Mouse (Mus musculus) heart, postnatal 10 days (tissue): ENCODE results near the gene Fancc. TPM values are rescaled to one million over a fixed set of nuclear protein-coding genes. Genes with fewer than 3 reads are reported as not detected.
"Not testable (repeated sequence)": the region's sequence is repeated elsewhere in the genome, so short reads cannot be mapped to it uniquely, and the experiment has no call there.

Source experiments
- DNase-seq, 2 experiments: peaks; one replicate each; pipeline ENCODE4 v3.0.0; 2021
- intact Hi-C: fragments of 180-260 bp; cut with DNase I; formaldehyde crosslinking; loops from one replicate; pipeline ENCODE4 v1.15.1; 2025
- total RNA-seq, 2 experiments: library from RNA; stranded (reverse); gene quantifications; 2 replicates each; pipeline ENCODE4 v1.2.3; 2021

Gene Fancc
- total RNA-seq, 2 experiments from 2014 or later, result 7.4 to 9.6 TPM

GRCm38 (mm10) chr13:63360111-63360885, 136.8 kb downstream of the Fancc start:
- no peak for DNase-seq
- intact Hi-C loops, result no loop called here

- intact Hi-C loops, result loop anchor here (10.0 kb wide), 1 partner anchor 675 kb away; no protein-coding TSS in a partner anchor
These were observed 137.7 kb downstream of the Fancc start for GRCm38 (mm10) chr13:63359393-63359792.

DNA sequence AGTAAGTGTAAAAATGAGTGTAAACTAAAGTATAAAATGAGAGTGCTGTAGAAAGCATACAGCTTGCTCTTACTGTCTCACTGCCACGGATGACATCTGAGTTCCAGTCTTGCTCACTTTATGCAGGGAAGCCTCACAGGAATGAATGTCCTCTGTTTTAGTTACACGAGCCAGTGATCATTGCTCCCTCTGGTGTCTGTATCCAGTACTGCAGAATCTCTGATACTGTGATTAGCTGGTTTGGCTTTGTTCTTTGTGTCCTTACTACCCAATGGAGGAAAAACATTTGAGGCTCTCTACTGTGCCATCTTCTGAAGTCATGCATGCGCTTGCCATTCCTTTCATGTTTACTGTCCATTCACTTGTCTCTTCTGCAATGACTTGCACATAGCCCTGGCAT, 140.5 kb downstream of the Fancc start:
- intact Hi-C loops, result loop anchor here (10.0 kb wide), 1 partner anchor 678 kb away; no protein-coding TSS in a partner anchor
- peak; percentile 67 to 86 for DNase-seq

More at GRCm38 (mm10) chr13:63359393-63359792, 137.7 kb downstream of the Fancc start:
- DNase-seq, result no peak

GRCm38 (mm10) chr13:63356101-63356500, 141.0 kb downstream of the Fancc start:
- DNase-seq, result no peak
- intact Hi-C loops, result loop anchor here (10.0 kb wide), 1 partner anchor 679 kb away; no protein-coding TSS in a partner anchor

- DNase-seq, result not testable (repeated sequence)
- intact Hi-C loops, result loop anchor here (10.0 kb wide), 1 partner anchor 681 kb away; no protein-coding TSS in a partner anchor
These were observed 143.8 kb downstream of the Fancc start for GRCm38 (mm10) chr13:63353312-63353711.

GRCm38 (mm10) chr13:63350076-63350475, 147.0 kb downstream of the Fancc start:
- no peak for DNase-seq
- intact Hi-C loops, result loop anchor here (10.0 kb wide), 1 partner anchor 685 kb away; no protein-coding TSS in a partner anchor

DNA sequence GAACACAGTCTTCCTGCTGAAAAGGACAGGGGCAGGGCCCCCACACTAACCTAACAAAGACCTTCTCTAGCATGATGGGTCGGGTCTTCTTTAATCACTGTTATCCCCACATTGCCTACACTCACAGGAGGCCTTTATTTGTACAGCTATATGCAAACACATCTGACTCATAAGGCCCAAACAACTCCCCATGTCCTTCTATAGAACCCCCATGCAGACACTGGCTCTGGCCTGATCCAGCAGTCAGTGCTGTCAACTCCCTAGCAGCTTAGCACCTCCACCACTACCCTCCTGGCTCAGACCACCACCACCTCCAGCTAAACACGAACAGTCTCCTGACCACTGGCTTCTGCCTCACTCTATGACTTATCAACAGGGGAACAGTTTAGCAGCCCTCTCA, 149.4 kb downstream of the Fancc start:
- intact Hi-C loops, result no loop called here
- no peak for DNase-seq

DNA sequence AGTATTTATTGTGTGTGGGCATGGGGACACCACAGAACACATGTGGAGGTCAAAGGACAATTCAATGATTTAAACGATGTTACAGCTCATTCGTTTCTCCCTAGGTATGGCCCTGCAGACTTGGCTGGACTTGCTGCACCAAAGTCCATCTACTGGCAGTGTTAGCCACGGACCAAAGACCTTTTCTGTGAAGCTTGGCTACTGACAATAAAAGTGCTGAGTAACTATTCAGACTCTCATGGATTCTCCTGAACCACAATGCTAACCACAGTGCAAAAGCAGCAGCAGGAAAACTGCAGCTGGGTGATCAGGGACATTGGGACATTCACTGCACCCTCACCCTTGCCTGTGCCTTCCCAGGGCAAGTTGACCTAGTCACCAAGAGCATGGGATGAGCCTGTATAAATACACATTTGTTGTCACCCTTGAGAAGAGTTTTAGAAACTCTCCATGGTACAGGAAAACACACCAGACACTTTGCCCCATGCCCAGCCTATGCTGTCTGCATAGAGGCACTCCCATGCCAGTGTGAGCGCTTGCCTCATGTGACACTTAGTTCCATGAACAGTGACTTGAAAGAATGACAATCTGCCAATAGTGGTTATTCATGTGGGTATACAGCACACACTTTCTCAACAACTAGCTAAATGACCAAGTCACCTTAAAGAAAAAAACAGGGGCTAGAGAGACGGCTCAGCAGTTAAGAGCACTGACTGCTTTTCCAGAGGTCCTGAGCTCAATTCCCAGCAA, 151.4 kb downstream of the Fancc start:
- intact Hi-C loops, result no loop called here
- DNase-seq, result no peak

- no peak for DNase-seq
- intact Hi-C loops, result no loop called here
These were observed 152.6 kb downstream of the Fancc start for GRCm38 (mm10) chr13:63344481-63344880.

DNA sequence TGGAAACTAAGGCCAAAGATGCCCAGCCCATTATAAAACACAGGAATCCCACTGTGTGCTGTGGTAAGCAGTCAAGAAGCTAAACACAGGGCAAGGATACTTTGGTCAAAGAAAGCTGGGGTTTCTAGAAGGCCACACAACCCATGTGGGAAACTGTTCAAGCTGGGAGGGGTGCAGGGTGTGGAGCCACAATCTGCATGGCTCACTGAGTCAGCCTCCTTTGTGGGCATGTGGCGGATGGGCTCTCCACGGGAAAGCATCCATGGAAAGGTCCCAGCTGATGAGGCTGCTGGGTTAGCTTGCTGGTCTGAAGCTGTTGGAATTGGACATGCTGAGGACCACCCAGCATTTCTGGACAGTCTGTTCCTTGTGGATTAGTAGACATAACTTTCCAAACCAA, 154.3 kb downstream of the Fancc start:
- intact Hi-C loops, result no loop called here
- DNase-seq, result no peak

DNA sequence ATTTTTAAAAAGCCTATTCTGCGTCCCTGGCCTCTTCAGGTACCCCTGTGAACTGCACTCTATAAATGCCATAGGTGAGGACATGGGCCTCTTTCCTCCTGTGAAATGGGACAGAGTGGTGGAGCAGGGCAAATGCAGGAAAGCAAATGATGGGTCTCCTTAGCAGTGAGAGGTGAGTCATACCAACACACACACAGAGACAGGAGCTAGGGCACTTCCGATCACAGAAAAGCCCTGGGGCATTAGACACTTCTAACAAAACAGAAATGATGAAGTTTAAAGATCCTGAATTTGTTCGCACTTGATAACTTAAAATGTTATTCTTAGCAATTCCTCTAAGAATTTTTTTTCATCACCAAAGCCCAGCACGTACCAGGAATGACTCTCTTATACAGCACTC, 157.1 kb downstream of the Fancc start:
- no peak for DNase-seq
- intact Hi-C loops, result no loop called here

- intact Hi-C loops, result no loop called here
- no peak for DNase-seq
These were observed 159.7 kb downstream of the Fancc start for GRCm38 (mm10) chr13:63337239-63337960.

DNA sequence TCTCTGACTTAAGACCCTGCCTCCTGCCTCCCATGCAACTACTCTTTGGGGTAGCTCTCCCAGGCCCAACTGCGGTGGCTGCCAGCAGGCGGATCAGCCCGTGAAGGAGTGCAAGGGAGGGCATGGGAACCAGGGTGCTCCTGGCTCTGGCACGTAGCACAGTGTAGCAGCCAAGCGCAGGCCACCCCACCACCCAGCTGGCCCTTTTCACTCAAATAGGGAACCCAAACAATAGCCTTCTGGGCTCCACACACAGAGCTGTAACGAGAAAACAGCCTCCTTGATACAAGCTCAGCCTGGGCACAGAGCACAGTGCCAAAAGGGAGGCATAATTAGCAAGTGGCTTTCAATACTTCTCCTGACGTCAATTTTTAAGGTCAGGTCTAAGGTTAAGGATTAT, 160.7 kb downstream of the Fancc start:
- intact Hi-C loops, result no loop called here
- no peak for DNase-seq

DNA sequence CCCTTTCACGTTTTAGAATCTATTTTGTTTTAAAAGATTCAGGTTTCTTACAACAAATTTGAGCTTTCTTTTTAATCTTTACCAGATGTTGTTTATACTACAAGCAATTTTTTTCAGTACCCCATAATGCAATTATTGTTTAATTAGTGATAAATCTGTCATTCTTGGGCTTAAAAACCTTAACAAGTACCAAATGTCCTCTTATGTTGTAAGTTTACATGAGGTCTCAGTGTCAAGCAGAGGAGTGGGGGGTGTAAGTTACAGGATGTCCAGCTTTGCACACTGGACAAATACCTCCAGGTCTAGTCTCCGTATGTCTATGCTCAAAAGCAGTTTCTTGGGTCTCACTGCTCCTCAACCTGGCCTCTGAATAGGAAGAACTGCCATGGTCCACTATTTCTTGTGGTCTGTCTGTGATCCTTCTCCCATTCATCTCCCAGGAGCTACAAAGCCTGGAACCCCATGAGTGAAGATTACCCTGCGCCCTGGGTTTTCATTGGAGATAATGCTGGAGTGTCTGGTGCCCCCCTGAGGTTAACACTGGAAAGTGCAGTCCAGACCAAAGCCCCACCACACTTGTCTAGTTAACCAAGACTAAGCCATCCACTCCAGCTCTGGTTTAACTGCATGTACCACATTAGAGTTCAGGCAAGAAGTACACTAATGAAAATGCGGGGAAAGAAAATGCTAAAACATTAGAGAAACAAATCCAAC, 161.5 kb downstream of the Fancc start:
- DNase-seq, result peak in 1 of 2 experiments; percentile 52
- intact Hi-C loops, result no loop called here

GRCm38 (mm10) chr13:63332576-63333300, 164.3 kb downstream of the Fancc start:
- intact Hi-C loops, result loop anchor here (1.0 to 5.0 kb wide), 4 partner anchors 75 to 406 kb away; no protein-coding TSS in a partner anchor
- peak; percentile 72 to 78 for DNase-seq

DNA sequence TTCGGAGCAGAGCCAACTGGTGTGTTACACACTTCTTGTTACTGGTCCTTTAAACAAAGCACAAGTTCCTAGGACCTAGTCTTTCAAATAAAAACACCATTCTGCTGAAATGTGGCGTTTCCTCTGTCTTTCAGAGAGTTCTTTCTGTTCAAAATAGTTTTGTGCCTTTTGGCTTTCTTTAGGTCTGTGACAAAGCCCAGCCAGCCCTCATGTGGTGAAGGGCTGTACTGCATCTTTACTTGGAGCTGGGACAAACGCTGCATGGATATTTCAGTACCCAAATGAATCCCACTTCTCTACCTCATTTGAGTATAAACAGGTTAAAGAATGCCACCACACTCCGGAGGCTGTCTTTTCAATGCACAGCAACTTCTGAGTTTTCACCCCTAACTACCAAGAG, 165.7 kb downstream of the Fancc start:
- DNase-seq, result peak; percentile 80 to 87
- intact Hi-C loops, result loop anchor here (5.0 kb wide), 2 partner anchors 74 to 89 kb away; no protein-coding TSS in a partner anchor

- intact Hi-C loops, result loop anchor here (5.0 kb wide), 2 partner anchors 73 to 88 kb away; no protein-coding TSS in a partner anchor
- peak in 1 of 2 experiments; percentile 49 for DNase-seq
These were observed 166.7 kb downstream of the Fancc start for GRCm38 (mm10) chr13:63330236-63330860.

DNA sequence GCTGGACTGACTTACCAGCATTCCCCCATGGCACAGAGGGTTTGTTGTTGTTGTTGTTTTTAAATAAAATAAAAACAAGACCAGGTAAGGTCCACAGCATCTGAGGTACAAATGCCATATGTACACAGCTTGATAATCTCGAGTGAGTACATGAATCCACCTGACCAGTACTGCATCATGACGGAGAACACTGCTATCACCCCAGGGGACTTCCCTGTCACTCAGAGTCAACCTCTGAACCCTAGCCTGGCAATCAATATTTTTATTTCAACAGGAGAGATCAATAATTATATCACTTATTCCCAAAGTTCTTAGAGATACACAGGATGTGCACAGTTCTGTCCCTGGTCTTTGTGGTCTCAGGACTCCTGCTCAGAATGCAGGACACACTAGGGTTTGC, 171.1 kb downstream of the Fancc start:
- intact Hi-C loops, result no loop called here
- no peak for DNase-seq
